Mouse (Mus musculus): ENCODE measurements around the gene Scn4b.
A peak's percentile ranks its signal among the peaks of the same experiment; 100 is the strongest.

The Scn4b gene

GRCm38 (mm10) chr9:45130119-45130518 is 8.1 kb upstream of the Scn4b start:
- no peak for DNase-seq

- DNase-seq, result peak; percentile 80
These were observed 4.5 kb upstream of the Scn4b start for GRCm38 (mm10) chr9:45133484-45134310.

- DNase-seq, result no peak
These were observed 1.6 kb upstream of the Scn4b start for GRCm38 (mm10) chr9:45136442-45137169.

GRCm38 (mm10) chr9:45139082-45139481 is 887 bp downstream of the Scn4b start:
- no peak for DNase-seq

GRCm38 (mm10) chr9:45140945-45141344 is 2.8 kb downstream of the Scn4b start:
- DNase-seq, result no peak

GRCm38 (mm10) chr9:45142686-45143085 is 4.5 kb downstream of the Scn4b start:
- DNase-seq, result peak; percentile 60

GRCm38 (mm10) chr9:45145533-45146266 is 7.5 kb downstream of the Scn4b start:
- no peak for DNase-seq

GRCm38 (mm10) chr9:45146267-45146597 is 8.0 kb downstream of the Scn4b start:
- DNase-seq, result peak; percentile 82

- DNase-seq, result no peak
These were observed 12.7 kb downstream of the Scn4b start for GRCm38 (mm10) chr9:45150933-45151332.

GRCm38 (mm10) chr9:45153361-45153760 is 15.2 kb downstream of the Scn4b start:
- DNase-seq, result no peak

- no peak for DNase-seq
These were observed 29.7 kb downstream of the Scn4b start for GRCm38 (mm10) chr9:45167903-45168302.

- no peak for DNase-seq
These were observed 32.0 kb downstream of the Scn4b start for GRCm38 (mm10) chr9:45170150-45170549.

GRCm38 (mm10) chr9:45171073-45171610 is 32.9 kb downstream of the Scn4b start:
- DNase-seq, result no peak

GRCm38 (mm10) chr9:45173475-45173874 is 35.3 kb downstream of the Scn4b start:
- no peak for DNase-seq

- no peak for DNase-seq
These were observed 41.1 kb downstream of the Scn4b start for GRCm38 (mm10) chr9:45179282-45179681.

GRCm38 (mm10) chr9:45181770-45182169 is 43.6 kb downstream of the Scn4b start, which contains the start of gene BC049352:
Gene BC049352 (plus strand): TSS chr9:45182007.
- peak; percentile 36 for DNase-seq

- no peak for DNase-seq
These were observed 44.3 kb downstream of the Scn4b start for GRCm38 (mm10) chr9:45182521-45182920.

- no peak for DNase-seq
These were observed 45.1 kb downstream of the Scn4b start for GRCm38 (mm10) chr9:45183266-45183665.

GRCm38 (mm10) chr9:45185250-45185649 is 47.1 kb downstream of the Scn4b start:
- no peak for DNase-seq

- DNase-seq, result no peak
These were observed 50.7 kb downstream of the Scn4b start for GRCm38 (mm10) chr9:45188570-45189563.

- DNase-seq, result no peak
These were observed 51.5 kb downstream of the Scn4b start for GRCm38 (mm10) chr9:45189661-45190174.

- DNase-seq, result no peak
These were observed 57.3 kb downstream of the Scn4b start for GRCm38 (mm10) chr9:45195468-45195867.
